Mouse (Mus musculus): Measurements from ENCODE around the gene Enkur.

GRCm38 (mm10) chr2:21147169-21147568, 58.0 kb downstream of the Enkur start:
- no peak for TF ChIP-seq TAL1 (IDR thresholded peaks at IDR 0.05; ENCODE audit: low read length)
- no peak for TF ChIP-seq GATA1 (IDR thresholded peaks at IDR 0.05; ENCODE audit: low read length)

Measured in erythroblast, embryonic 14.5 days (primary cell).